Comparison of ENCODE assay signal across 19 mouse cellular contexts in genomic region chr5:112032036-112032435, GRCm38 (mm10).
A peak's percentile ranks its signal among the peaks of the same experiment; 100 is the strongest.
DNase-seq lines count a peak whose midpoint lies in the region; ATAC-seq and TF ChIP-seq lines count a peak whose summit lies in the region.
"Had no signal": no experiment of that assay in that cellular context is flagged by ENCODE, and none has a peak within 500 bp of the region (broad histone marks: within the 10 kb centered on the region; RNA-seq: fewer than 3 reads in every experiment).

No protein-coding gene starts in this region.

- in situ Hi-C loops in ES-E14 (cut with MboI; ENCODE audit: low sequenced_read_pairs in 2 of 2, unreplicated experiment in 2 of 2), result no loop called here

- no peak for DNase-seq in lung, postnatal 4 days
- DNase-seq in ES-E14 (ENCODE audit: low read depth, low spot score), result peak; percentile 50
- no peak for DNase-seq in gastrocnemius, postnatal 4 days (ENCODE audit: low spot score in 2 of 2)
- DNase-seq in thymus, postnatal 4 days, result no peak
- DNase-seq: adrenal gland, postnatal 10 days; adrenal gland, postnatal 36 days; cerebellum, adult 18-20 months; cerebellum, adult 9-10 months; cerebellum, postnatal 14 days; gastrocnemius, postnatal 25 days; heart, adult 2 months had no signal

- no peak overlapping the region for H3K27ac ChIP-seq in lung, embryonic 16.5 days (ENCODE audit: low read length)
- H3K27ac ChIP-seq in ES-E14 (ENCODE audit: insufficient read depth, low read depth, low read length, poor library complexity, severe bottlenecking), result no peak overlapping the region
- no peak overlapping the region for H3K27ac ChIP-seq in intestine, postnatal 0 days (ENCODE audit: low read depth, low read length)
- H3K27ac ChIP-seq: forebrain, embryonic 10.5 days; forebrain, embryonic 13.5 days; heart, adult 2 months; hindbrain, embryonic 12.5 days; hindbrain, embryonic 15.5 days had no signal

- H3K27me3 ChIP-seq in lung, embryonic 16.5 days (ENCODE audit: control insufficient read depth, insufficient read depth, low read depth, low read length), result no peaks in the 10 kb centered on the region
- H3K27me3 ChIP-seq in intestine, postnatal 0 days (replicated peaks; ENCODE audit: control insufficient read depth, insufficient read depth, low read length), result no peaks in the 10 kb centered on the region
- H3K27me3 ChIP-seq: forebrain, embryonic 13.5 days; hindbrain, embryonic 12.5 days; hindbrain, embryonic 15.5 days had no signal

- no peaks in the 10 kb centered on the region for H3K9me3 ChIP-seq in lung, embryonic 16.5 days (ENCODE audit: control insufficient read depth, low read length)
- H3K9me3 ChIP-seq in ES-E14 (ENCODE audit: control insufficient read depth, insufficient read depth, low read depth, low read length), result no peaks in the 10 kb centered on the region
- no peaks in the 10 kb centered on the region for H3K9me3 ChIP-seq in intestine, postnatal 0 days (ENCODE audit: control insufficient read depth)
- H3K9me3 ChIP-seq: forebrain, embryonic 10.5 days; forebrain, embryonic 13.5 days; hindbrain, embryonic 12.5 days; hindbrain, embryonic 15.5 days had no signal

- H3K4me2 ChIP-seq in lung, embryonic 16.5 days (ENCODE audit: low read depth, low read length), result no peak overlapping the region
- no peak overlapping the region for H3K4me2 ChIP-seq in intestine, postnatal 0 days (replicated peaks; ENCODE audit: low read depth)
- H3K4me2 ChIP-seq: forebrain, embryonic 13.5 days; heart, embryonic 11.5 days; hindbrain, embryonic 12.5 days; hindbrain, embryonic 15.5 days had no signal

- H3K36me3 ChIP-seq in lung, embryonic 16.5 days (ENCODE audit: control insufficient read depth, insufficient read depth, low read length), result no peaks in the 10 kb centered on the region
- H3K36me3 ChIP-seq in ES-E14 (ENCODE audit: control insufficient read depth, insufficient read depth, low read length, poor library complexity, severe bottlenecking), result no peaks in the 10 kb centered on the region
- no peaks in the 10 kb centered on the region for H3K36me3 ChIP-seq in intestine, postnatal 0 days (ENCODE audit: control insufficient read depth, insufficient read depth)
- H3K36me3 ChIP-seq: forebrain, embryonic 10.5 days; hindbrain, embryonic 12.5 days; hindbrain, embryonic 15.5 days had no signal

- H3K4me3 ChIP-seq in lung, embryonic 16.5 days (ENCODE audit: low read length), result no peak overlapping the region
- no peak overlapping the region for H3K4me3 ChIP-seq in ES-E14 (ENCODE audit: insufficient read depth in 1 of 2, low read depth in 1 of 2, low read length in 2 of 2, poor library complexity in 1 of 2, severe bottlenecking in 1 of 2)
- no peak overlapping the region for H3K4me3 ChIP-seq in intestine, postnatal 0 days (ENCODE audit: low read depth, low read length)
- H3K4me3 ChIP-seq: forebrain, embryonic 10.5 days; forebrain, embryonic 13.5 days; heart, adult 2 months; hindbrain, embryonic 12.5 days; hindbrain, embryonic 15.5 days had no signal

- H3K9ac ChIP-seq in lung, embryonic 16.5 days (ENCODE audit: low read length), result no peak overlapping the region
- H3K9ac ChIP-seq in ES-E14 (ENCODE audit: insufficient read depth, low read depth, low read length, poor library complexity, severe bottlenecking), result no peak overlapping the region
- H3K9ac ChIP-seq in intestine, postnatal 0 days (ENCODE audit: low read depth, low read length), result no peak overlapping the region
- H3K9ac ChIP-seq: forebrain, embryonic 13.5 days; hindbrain, embryonic 12.5 days; hindbrain, embryonic 15.5 days had no signal

- ATAC-seq in lung, embryonic 16.5 days (ENCODE audit: low read depth), result 0 out of 2 replicates have a peak, but pooled peaks have one; percentile 34
- peak; percentile 41; the same call in 1 of the 2 replicates for ATAC-seq in intestine, postnatal 0 days
- ATAC-seq: forebrain, embryonic 13.5 days; forebrain, embryonic 16.5 days had no signal

- TF ChIP-seq CTCF in intestine, postnatal 0 days (IDR thresholded peaks at IDR 0.05; ENCODE audit: low read depth), result no peak

- H3K4me1 ChIP-seq in lung, embryonic 16.5 days (replicated peaks; ENCODE audit: control insufficient read depth, insufficient read depth, low read length), result no peaks in the 10 kb centered on the region
- no peaks in the 10 kb centered on the region for H3K4me1 ChIP-seq in ES-E14 (ENCODE audit: control insufficient read depth in 2 of 2, insufficient read depth in 2 of 2, low read length in 2 of 2, poor library complexity in 1 of 2)
- H3K4me1 ChIP-seq in intestine, postnatal 0 days (replicated peaks; ENCODE audit: control insufficient read depth, insufficient read depth, low read length), result no peaks in the 10 kb centered on the region

TF ChIP-seq in ES-E14, 5 proteins besides CTCF, POLR2A, EP300 and RAD21:
- no peak for TF ChIP-seq CHD2 (IDR thresholded peaks at IDR 0.05; ENCODE audit: low read depth, low read length)
- no peak for TF ChIP-seq ZC3H11A (IDR thresholded peaks at IDR 0.05; ENCODE audit: borderline replicate concordance, low read depth, low read length)
- TF ChIP-seq HCFC1 (IDR thresholded peaks at IDR 0.05; ENCODE audit: borderline replicate concordance, insufficient read depth, low read length), result no peak
